11 mouse cellular contexts compared by ENCODE assay signal in the genomic region with DNA sequence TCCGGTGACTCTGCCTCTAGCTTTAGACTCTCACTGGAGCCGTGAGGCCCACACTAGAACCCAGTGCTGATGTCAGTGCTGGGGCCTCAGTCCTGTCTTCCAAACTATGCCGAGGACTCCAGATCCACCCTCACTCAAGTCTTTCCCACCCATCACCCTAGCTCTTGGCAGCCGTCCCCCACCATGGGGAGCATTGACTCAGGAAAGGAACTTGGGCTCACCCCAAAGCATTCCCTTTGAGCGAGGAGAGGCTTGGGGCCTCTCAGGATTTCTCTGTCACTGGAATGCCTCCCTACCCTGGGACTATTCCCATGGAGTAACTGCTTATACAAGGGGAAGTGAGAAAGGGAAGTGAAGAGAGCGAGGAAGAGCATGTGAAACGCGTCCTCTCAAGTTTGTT. TPM values are rescaled to one million over a fixed set of nuclear protein-coding genes. Genes with fewer than 3 reads are reported as not detected.
DNase-seq lines count a peak whose midpoint lies in the region; ATAC-seq and TF ChIP-seq lines count a peak whose summit lies in the region.
"Had no signal": no experiment of that assay in that cellular context is flagged by ENCODE, and none has a peak within 500 bp of the region (broad histone marks: within the 10 kb centered on the region; RNA-seq: fewer than 3 reads in every experiment).

No protein-coding gene starts in this region.

- no peaks in the 10 kb centered on the region for H3K9me3 ChIP-seq in forebrain, embryonic 13.5 days (replicated peaks)
- no peaks in the 10 kb centered on the region for H3K9me3 ChIP-seq in forebrain, postnatal 0 days (ENCODE audit: low read length)
- H3K9me3 ChIP-seq: hindbrain, embryonic 15.5 days had no signal

- H3K27ac ChIP-seq in left cerebral cortex, adult 2 months, result peak overlapping the region; percentile 80
- H3K27ac ChIP-seq in gastrocnemius, adult 2 months, result peak overlapping the region; percentile 91
- H3K27ac ChIP-seq in forebrain, embryonic 13.5 days, result no peak overlapping the region
- H3K27ac ChIP-seq in forebrain, postnatal 0 days (ENCODE audit: low read depth, low read length), result no peak overlapping the region
- H3K27ac ChIP-seq: hindbrain, embryonic 15.5 days had no signal

- WGBS in forebrain, embryonic 13.5 days, result 95% methylated on average over 8 of the region's 8 CpGs
- WGBS in forebrain, postnatal 0 days, result 81% methylated on average over 8 of the region's 8 CpGs

- DNase-seq in left cerebral cortex, adult 2 months (ENCODE audit: extremely low spot score in 1 of 2, low spot score in 2 of 2), result no peak
- DNase-seq in left cerebral cortex, postnatal 14 days (ENCODE audit: low spot score in 2 of 2), result no peak
- DNase-seq in gastrocnemius, adult 2 months, result peak; percentile 76
- peak; percentile 61 to 71 for DNase-seq in heart, postnatal 14 days
- peak; percentile 53 for DNase-seq in lung, postnatal 36 days
- no peak for DNase-seq in forebrain, postnatal 0 days
- no peak for DNase-seq in thymus, postnatal 36 days

- H3K4me2 ChIP-seq in forebrain, embryonic 13.5 days, result no peak overlapping the region
- no peak overlapping the region for H3K4me2 ChIP-seq in forebrain, postnatal 0 days (ENCODE audit: low read depth)
- H3K4me2 ChIP-seq: hindbrain, embryonic 15.5 days had no signal

- no peak overlapping the region for H3K4me3 ChIP-seq in left cerebral cortex, adult 2 months
- H3K4me3 ChIP-seq in gastrocnemius, adult 2 months, result no peak overlapping the region
- H3K4me3 ChIP-seq in forebrain, embryonic 13.5 days, result no peak overlapping the region
- no peak overlapping the region for H3K4me3 ChIP-seq in forebrain, postnatal 0 days (ENCODE audit: low read depth, low read length)
- H3K4me3 ChIP-seq: hindbrain, embryonic 15.5 days had no signal

- no peak for ATAC-seq in forebrain, embryonic 13.5 days
- ATAC-seq in forebrain, postnatal 0 days, result no peak
- ATAC-seq: midbrain, embryonic 16.5 days had no signal

- no peaks in the 10 kb centered on the region for H3K27me3 ChIP-seq in forebrain, embryonic 13.5 days
- no peaks in the 10 kb centered on the region for H3K27me3 ChIP-seq in forebrain, postnatal 0 days (ENCODE audit: insufficient read depth, low read length)
- H3K27me3 ChIP-seq: hindbrain, embryonic 15.5 days had no signal

- no peak for TF ChIP-seq CTCF in left cerebral cortex, adult 2 months (IDR thresholded peaks at IDR 0.05)
- TF ChIP-seq CTCF in gastrocnemius, adult 2 months (IDR thresholded peaks at IDR 0.05), result no peak
- TF ChIP-seq CTCF in forebrain, postnatal 0 days (IDR thresholded peaks at IDR 0.05; ENCODE audit: low read depth), result no peak

- intact Hi-C loops in left cerebral cortex, adult 2 months (cut with DNase I), result no loop called here
- intact Hi-C loops in left cerebral cortex, postnatal 14 days (cut with DNase I), result no loop called here
- intact Hi-C loops in gastrocnemius, adult 2 months (cut with DNase I), result no loop called here
- intact Hi-C loops in heart, postnatal 14 days (cut with DNase I), result no loop called here

- no peaks in the 10 kb centered on the region for H3K4me1 ChIP-seq in forebrain, embryonic 13.5 days
- H3K4me1 ChIP-seq in forebrain, postnatal 0 days (ENCODE audit: insufficient read depth), result no peaks in the 10 kb centered on the region

- H3K9ac ChIP-seq in forebrain, embryonic 13.5 days, result no peak overlapping the region
- no peak overlapping the region for H3K9ac ChIP-seq in forebrain, postnatal 0 days
- H3K9ac ChIP-seq: hindbrain, embryonic 15.5 days had no signal

- peaks cover 83% of the 10 kb centered on the region for H3K36me3 ChIP-seq in forebrain, embryonic 13.5 days (ENCODE audit: poor library complexity, severe bottlenecking)
- peaks cover 18% of the 10 kb centered on the region; the same call in 1 of the 2 replicates for H3K36me3 ChIP-seq in forebrain, postnatal 0 days (ENCODE audit: insufficient read depth)

RNA-seq across cellular contexts. Expression of a gene that starts 18.1 kb away (rescaled TPM):
- 1 to 10 TPM; 5.0 to 6.4 TPM for total RNA-seq in left cerebral cortex, adult 2 months (2021)
- total RNA-seq in left cerebral cortex, postnatal 14 days (2021), result 1 to 10 TPM; 6.2 to 6.6 TPM
- 1 to 10 TPM; 8.9 to 9.2 TPM for total RNA-seq in gastrocnemius, adult 2 months (2021)
- 10 to 100 TPM; 12.3 to 14.2 TPM for total RNA-seq in heart, postnatal 14 days (2021)
- polyA plus RNA-seq in forebrain, embryonic 13.5 days (2015; fragmentation: Nextera tagmentation; extraction: Ambion mirVana), result 52.6 and 55.9 TPM in 2 replicates
- total RNA-seq in forebrain, postnatal 0 days (2014; rRNA removed), result 12.4 and 18.1 TPM in 2 replicates
- polyA plus RNA-seq in forebrain, postnatal 0 days (2015; fragmentation: Nextera tagmentation; extraction: Ambion mirVana), result 13.7 and 15.3 TPM in 2 replicates

RNA-seq across cellular contexts. Expression of a gene that starts 21.3 kb away (rescaled TPM):
- 1 to 10 TPM; 4.7 to 4.9 TPM for total RNA-seq in left cerebral cortex, adult 2 months (2021)
- total RNA-seq in left cerebral cortex, postnatal 14 days (2021), result 1 to 10 TPM; 7.1 to 8.0 TPM
- total RNA-seq in gastrocnemius, adult 2 months (2021), result 10 to 100 TPM in 1 of 2 experiments, 1 to 10 TPM in 1; 8.2 to 14.3 TPM
- 10 to 100 TPM in 1 of 2 experiments, 1 to 10 TPM in 1; 9.9 to 12.0 TPM for total RNA-seq in heart, postnatal 14 days (2021)
- 4.2 and 4.6 TPM in 2 replicates for polyA plus RNA-seq in forebrain, embryonic 13.5 days (2015; fragmentation: Nextera tagmentation; extraction: Ambion mirVana)
- 13.3 and 18.4 TPM in 2 replicates for total RNA-seq in forebrain, postnatal 0 days (2014; rRNA removed)
- polyA plus RNA-seq in forebrain, postnatal 0 days (2015; fragmentation: Nextera tagmentation; extraction: Ambion mirVana), result 13.5 and 15.6 TPM in 2 replicates

RNA-seq across cellular contexts. Expression of a gene that starts 33.1 kb away (rescaled TPM):
- 100 to 1,000 TPM in 1 of 2 experiments, 10 to 100 TPM in 1; 94.8 to 100 TPM for total RNA-seq in left cerebral cortex, adult 2 months (2021)
- 10 to 100 TPM; 87.6 to 90.4 TPM for total RNA-seq in left cerebral cortex, postnatal 14 days (2021)
- total RNA-seq in gastrocnemius, adult 2 months (2021), result 10 to 100 TPM; 87.8 to 88.4 TPM
- 100 to 1,000 TPM; 101 TPM for total RNA-seq in heart, postnatal 14 days (2021)
- polyA plus RNA-seq in forebrain, embryonic 13.5 days (2015; fragmentation: Nextera tagmentation; extraction: Ambion mirVana), result 147 and 169 TPM in 2 replicates
- total RNA-seq in forebrain, postnatal 0 days (2014; rRNA removed), result 52.8 and 64.5 TPM in 2 replicates
- polyA plus RNA-seq in forebrain, postnatal 0 days (2015; fragmentation: Nextera tagmentation; extraction: Ambion mirVana), result 56.8 and 60.1 TPM in 2 replicates

RNA-seq across cellular contexts. Expression of a gene that starts 40.1 kb away (rescaled TPM):
- not detected for total RNA-seq in left cerebral cortex, adult 2 months (2021)
- total RNA-seq in left cerebral cortex, postnatal 14 days (2021), result not detected
- total RNA-seq in gastrocnemius, adult 2 months (2021), result not detected
- total RNA-seq in heart, postnatal 14 days (2021), result not detected
- not detected in 2 replicates for polyA plus RNA-seq in forebrain, embryonic 13.5 days (2015; fragmentation: Nextera tagmentation; extraction: Ambion mirVana)
- not detected in 2 replicates for total RNA-seq in forebrain, postnatal 0 days (2014; rRNA removed)
- not detected in 2 replicates for polyA plus RNA-seq in forebrain, postnatal 0 days (2015; fragmentation: Nextera tagmentation; extraction: Ambion mirVana)
- total RNA-seq: MEL had no signal
- polyA plus RNA-seq: hindbrain, embryonic 15.5 days; midbrain, embryonic 16.5 days had no signal

RNA-seq across cellular contexts. Expression of a gene that starts 51.9 kb away (rescaled TPM):
- 1 to 10 TPM; 4.3 to 4.7 TPM for total RNA-seq in left cerebral cortex, adult 2 months (2021)
- 1 to 10 TPM; 5.6 to 5.9 TPM for total RNA-seq in left cerebral cortex, postnatal 14 days (2021)
- total RNA-seq in gastrocnemius, adult 2 months (2021), result under 1 TPM; 0.10 to 0.20 TPM
- under 1 TPM; 0.79 to 0.93 TPM for total RNA-seq in heart, postnatal 14 days (2021)
- polyA plus RNA-seq in forebrain, embryonic 13.5 days (2015; fragmentation: Nextera tagmentation; extraction: Ambion mirVana), result 13.1 and 15.5 TPM in 2 replicates
- total RNA-seq in forebrain, postnatal 0 days (2014; rRNA removed), result 9.9 and 14.2 TPM in 2 replicates
- polyA plus RNA-seq in forebrain, postnatal 0 days (2015; fragmentation: Nextera tagmentation; extraction: Ambion mirVana), result 8.6 and 10.2 TPM in 2 replicates

Comparison
In these comparisons a context has a peak if more than half of its experiments do, and no peak if none do; other contexts are left out.
1. DNase-seq: peak in gastrocnemius, adult 2 months (single experiment), heart, postnatal 14 days (2 of 2) and lung, postnatal 36 days (single experiment); none in left cerebral cortex, adult 2 months (0 of 2), left cerebral cortex, postnatal 14 days (0 of 2), forebrain, postnatal 0 days (single experiment) and thymus, postnatal 36 days (0 of 2).
2. H3K27ac ChIP-seq: peak in left cerebral cortex, adult 2 months (single experiment) and gastrocnemius, adult 2 months (single experiment); none in forebrain, embryonic 13.5 days (single experiment) and forebrain, postnatal 0 days (single experiment).